Mouse (Mus musculus) ovary, postnatal 14 days (tissue): ENCODE measurements around the gene Exph5.
A peak's percentile ranks its signal among the peaks of the same experiment; 100 is the strongest.

Experiments used
- DNase-seq: peaks from one replicate; pipeline ENCODE4 v3.0.0; 2022; ENCODE audit warnings: low spot score

The Exph5 gene

DNA sequence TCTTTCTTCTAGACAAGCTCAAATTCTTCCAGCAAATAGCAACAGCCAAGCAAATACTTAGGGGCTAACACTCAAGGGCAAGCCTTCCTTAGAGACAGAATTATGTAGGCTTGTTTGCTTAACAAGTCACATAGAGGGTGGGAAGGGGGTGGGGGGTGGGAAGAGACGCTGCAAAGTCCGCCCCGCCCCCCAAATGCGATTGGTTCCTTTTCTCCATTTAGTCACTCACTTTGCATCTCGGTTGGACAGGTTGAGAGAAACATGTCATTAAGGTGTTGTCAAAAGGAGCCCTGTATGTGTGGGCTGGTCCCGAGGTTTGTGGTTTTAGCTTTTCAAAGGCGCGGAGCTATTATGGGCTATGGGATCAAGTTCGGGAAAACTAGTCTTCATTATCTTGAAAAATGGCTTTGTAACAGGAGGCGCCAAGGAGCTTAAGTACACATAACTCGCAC lies at the start of gene Exph5:
Gene Exph5 (plus strand): TSS at position 402 of the 452 bp plus-strand sequence.
- peak; percentile 18 for DNase-seq

DNA sequence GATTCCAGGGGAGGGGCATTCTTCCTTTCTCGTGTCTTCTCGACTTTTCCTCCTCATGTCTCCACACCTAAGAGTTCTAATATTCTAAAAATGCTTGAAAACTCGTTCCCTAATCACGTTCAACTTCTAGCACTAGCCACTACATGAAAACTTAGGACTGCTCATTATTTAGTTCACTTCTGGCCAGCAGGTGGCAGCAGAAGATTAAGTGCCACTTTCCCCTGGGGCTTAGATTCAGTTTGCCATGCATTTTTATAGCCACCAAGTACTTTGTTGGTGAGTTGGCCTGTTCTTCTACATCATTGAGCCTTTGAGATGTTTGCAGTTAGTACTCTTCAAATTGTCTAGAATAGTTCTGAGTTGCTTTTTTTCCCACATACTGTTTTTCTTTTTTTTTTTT lies 47.1 kb upstream of the Exph5 start:
- DNase-seq, result peak; percentile 75

DNA sequence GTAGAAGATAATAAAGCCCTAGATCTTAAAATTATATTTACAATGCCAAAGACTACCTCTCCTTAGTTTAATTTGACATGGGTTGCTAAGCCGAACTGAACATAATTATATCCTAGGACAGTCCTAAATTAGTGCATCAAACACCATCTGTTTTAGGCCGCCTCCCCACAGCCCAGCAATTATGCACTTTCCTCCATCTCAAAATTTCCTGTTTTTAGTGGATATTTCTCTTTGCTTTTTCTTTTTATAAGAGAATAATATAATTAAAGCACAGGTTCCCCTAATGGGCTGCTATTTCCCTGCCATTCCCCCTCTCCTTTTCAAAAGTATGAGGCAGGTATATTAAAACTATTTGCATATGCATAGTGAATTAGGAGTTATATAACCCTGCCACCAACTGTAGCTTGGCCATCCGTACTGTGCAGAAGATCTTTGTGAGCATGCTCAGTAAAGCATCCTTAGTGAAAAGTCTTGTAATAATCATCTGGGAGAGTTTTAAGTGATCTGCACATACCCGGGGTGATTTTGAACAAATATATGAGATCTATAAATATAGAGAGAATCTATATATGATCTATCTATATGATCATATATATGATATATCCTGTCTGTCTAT lies 44.7 kb upstream of the Exph5 start:
- no peak for DNase-seq

DNA sequence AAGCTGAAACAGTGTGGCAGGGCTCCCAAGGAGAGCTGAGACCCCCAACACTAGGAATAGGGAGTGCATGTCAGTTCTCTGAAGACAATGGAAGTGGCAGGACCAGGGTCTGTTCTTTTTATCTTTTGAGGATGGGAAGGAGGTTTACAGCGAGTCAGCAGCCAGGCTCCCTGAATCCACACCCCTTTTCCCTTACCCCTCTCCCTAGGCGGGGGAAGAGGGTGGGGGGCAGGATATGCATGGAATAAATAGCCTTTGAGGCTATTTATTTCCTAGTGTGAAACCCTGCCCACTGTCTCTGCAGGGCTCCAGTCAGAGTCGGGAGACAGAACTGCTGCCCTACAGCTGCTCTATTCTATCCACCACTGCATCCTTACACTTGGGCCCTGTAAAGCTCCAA lies 43.7 kb upstream of the Exph5 start:
- DNase-seq, result no peak

DNA sequence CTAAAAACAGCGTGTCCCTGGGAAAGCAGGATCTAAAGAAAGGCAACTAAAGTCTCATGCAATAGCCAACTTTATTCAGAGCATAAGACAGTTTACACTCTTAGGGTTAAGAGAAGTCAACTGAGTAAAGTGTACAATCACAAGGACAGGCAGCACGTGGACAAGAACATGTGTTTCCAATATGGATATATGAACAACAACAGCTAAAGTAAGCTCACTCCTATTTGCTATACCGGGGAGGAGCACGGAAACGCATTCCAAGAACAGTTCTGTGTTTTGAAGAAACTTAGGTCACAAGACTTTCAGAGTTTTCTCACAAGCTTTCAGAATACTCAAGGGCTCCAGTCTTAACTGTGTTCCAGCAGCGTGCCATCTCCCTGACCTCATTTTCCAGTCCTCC lies 43.3 kb upstream of the Exph5 start:
- DNase-seq, result no peak

DNA sequence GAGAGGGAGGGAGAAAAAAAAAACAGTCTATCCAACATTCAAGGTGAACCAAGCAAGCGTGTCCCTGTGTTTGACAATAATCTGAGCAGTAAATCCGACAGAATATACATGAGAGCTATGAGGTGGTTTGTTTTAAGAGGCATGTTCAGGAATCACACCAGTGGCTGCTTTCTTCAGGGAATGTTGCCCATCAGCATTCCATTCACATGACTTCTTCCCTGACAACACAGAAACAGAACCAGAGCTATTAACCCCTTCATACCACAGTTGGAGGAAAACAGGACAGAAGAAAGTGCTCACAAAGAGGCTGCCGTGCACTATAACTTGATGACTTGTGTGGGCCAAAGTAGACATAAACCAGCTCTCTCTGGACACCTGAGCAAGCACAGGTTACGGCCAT lies 37.1 kb upstream of the Exph5 start:
- DNase-seq, result no peak

DNA sequence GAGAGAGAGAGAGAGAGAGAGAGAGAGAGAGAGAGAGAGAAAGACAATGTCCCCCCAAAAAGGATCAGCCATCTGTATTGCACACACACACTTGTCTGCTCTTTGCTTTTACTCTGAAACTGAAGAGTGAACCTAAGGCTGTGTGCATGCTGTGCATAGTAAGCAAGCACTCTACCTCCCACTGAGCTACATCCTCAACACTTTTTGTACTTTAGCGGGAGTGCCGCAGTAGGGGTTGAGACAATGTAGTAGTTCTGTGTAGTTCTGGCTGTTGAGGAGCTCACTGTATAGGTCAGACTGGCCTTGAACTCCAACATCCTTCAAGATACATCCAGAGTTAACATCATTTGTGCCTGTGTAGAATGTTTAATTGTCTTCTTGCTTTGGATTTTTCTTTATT lies 35.9 kb upstream of the Exph5 start:
- no peak for DNase-seq

DNA sequence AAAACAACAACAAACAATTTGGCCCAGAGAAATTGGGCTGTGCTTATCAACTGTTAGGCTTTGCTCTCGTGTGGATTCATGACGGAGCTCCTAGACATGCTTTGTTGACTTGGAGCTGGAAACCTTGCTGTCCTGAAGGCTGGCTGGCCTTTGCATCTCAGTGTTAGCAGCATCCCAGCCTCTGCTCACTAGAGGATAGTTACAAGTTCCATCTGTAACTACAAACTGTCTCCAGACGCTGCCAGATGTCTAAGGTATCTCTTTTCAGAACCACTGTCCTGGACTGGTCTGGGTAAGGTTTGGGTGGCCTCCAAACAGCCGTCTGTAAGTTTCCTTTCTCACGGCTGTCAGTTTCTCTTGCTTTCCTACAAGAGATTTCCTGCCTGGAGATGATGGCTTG lies 33.4 kb upstream of the Exph5 start:
- no peak for DNase-seq

DNA sequence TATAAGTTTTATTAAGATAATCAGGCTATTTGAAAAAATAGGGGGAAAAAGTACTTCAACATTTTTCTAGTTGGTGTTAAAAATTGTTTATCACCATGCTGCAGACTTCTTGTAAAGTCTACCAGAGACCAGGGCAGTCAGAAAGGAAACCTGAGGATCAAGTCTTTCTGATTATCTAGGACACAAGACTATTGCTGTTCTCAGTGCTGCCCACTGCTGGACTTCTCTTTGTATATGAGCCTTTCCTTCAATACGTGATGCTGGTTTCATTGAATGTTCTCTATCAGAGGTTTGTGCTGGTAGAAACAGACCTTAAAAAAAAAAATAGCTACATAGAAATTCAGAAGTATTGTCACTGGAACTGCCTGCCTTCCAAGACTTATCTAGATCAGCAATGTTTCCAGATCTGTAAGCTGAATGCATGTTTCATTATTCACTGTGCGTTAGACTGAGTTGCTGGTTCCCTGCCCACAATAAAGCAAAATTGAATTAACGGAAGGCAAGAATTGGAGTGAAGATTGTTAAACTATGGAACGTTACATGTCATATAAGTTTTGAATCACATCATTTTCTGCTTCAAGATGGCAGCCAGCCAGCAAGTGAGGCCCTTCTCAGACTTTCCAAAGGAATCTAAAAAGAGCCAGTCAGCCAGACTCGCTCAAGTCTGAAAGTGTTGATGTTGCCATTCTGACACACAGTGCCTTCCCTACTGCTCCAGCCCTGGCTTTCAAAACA lies 32.6 kb upstream of the Exph5 start:
- DNase-seq, result no peak

DNA sequence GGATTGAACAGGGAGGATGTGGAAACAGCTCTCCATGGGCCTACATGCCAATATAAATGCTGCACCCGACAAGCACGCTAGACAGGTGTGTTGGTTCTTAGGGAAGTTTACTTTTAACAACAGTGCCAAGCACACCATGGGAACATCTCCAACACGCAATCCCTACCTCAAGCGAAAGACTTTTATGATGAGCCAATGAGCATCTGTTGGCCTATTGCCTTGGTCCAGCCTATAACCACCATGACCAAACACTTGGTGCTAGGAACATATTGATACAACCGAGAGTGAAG lies 32.1 kb upstream of the Exph5 start:
- no peak for DNase-seq

DNA sequence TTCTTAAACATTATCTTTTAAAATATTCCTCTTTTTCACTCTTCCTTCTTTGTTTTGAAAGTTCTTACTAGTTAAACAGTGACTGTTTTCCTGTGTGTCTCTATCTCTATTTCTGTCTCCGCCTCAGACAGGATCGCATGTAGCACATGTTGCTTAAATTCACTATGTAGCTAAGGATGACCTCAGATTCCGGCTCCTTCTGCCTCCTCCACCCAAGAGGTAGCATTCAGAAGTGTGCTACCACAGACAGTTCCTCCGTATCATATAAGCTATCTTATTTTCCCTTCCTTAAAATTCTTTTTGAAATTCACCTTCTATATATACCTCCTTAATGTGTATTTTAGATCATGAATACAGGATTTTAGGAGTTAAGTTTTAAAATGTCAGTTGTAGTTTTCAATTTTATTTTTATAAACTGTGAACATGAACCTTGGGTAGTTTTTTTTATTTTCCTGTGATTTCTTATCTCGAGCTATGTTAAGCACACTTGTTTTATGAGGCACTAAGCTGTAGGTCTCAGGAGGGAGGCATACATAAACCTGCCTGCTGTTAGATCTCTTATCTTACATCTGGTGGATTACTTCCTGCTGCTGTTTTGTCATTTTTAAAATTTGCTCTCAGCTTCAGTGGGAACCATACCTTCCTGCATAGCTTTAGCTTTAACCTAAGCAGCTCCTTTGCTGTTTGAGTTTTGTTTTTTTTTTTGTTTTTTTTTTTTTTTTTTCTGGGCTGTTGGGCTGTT lies 30.0 kb upstream of the Exph5 start:
- no peak for DNase-seq

DNA sequence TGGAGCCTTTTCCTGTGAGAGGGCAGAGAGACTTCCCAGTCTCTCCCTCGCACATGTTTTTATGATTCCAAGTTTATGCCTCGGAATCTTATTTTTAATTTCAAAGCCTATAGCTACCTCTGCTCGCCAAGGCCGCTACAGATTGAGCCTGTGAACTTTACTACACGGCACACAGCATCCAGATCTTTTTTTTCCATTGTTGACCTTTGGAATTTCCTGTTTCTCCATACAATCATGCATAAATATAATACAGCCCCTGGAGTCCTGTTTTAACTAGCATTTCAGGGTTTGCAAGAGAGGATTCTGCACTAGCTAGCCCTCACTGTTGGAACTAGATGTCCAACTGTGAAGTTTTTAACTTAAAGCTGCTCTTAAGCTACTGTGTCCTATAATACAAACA lies 29.3 kb upstream of the Exph5 start:
- no peak for DNase-seq

DNA sequence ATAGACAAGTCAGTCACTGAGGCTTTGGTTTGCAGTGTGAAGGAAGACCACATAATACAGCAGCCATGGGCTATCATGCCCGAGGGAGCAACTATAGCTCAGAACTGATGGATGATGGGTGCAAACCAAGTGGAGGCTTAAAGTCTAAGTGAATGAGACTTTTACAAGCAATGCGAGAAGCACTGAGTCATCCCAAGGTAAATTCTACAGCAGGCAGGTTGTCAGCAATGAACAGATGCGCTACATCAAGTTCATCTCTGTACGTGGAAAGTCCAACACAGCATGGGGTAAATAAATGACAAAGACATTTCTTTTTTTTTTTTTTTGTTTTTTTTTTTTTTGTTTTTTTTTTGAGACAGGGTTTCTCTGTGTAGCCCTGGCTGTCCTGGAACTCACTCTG lies 28.8 kb upstream of the Exph5 start:
- DNase-seq, result no peak

DNA sequence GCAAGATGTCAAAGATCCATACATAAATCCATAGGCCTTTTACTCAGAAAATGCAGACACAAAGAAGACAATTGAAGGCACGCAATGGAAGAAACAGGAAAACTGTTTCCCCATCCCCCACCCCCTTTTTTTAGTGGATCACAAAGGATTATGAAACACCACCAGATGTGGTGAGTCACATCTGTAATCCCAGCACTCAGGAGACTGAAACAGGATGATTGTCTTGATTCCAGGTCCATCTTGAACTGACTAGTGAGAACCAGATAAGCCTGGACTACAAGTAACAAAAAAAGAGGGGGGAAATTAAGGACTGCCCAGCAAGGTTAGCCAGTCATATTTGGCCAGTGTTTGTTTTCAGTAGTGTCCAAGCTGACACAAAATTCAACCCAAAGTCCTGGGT lies 25.1 kb upstream of the Exph5 start:
- DNase-seq, result no peak

DNA sequence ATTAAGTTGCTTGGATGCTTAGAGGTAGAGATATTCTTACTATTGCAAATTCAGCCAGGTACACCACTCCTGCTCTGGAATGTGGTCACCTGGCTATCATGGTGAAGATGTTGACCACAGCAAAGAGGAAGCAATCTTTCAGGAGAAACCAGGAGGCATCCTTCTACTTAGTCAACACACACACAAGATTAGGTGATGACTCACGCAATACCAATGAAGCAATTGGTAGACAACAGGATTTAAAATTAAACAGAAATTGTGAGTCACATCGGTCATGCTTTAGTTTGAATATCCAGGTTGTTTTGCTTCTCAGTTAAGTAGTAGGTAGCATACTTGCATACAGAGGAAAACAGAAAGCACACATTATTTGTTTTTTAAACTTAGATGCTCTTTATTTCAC lies 22.5 kb upstream of the Exph5 start:
- DNase-seq, result no peak

DNA sequence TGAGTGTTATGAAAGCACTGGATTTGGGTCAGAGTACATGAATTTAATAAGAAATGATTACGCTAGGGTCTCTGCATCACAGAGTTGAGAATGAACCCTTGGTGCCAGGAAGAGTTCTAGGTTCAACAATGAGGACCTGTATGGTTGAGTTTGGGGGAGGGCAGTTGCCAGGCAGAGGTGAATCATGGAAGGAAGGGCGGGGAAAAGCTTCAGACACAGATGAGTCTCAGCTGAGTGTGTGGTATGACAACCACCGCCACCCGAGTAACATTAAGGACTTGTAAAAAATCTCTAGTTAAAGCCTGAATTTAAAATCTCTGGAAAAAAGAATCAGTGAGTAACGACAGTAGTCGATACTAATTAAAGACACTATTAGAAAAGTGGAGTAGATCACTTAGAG lies 14.7 kb upstream of the Exph5 start:
- no peak for DNase-seq

DNA sequence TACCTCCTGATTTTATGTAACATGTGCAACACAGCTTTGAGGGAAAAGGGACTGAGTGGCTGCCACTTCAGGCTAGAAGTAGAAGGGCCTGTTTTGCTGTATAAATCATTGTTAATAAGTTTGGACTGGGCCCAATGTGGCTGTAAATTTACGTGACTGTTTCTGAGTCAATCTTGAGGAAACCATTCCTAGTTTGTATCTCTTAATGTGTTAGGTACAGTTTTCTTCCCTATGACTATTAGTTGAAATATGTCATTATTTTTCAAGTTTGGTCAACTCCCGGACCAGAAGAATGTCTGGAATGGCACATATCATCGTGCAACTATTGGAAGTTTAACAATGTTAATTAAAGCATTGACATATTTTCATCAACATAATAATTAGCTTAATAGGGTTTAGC lies 11.5 kb upstream of the Exph5 start:
- no peak for DNase-seq

DNA sequence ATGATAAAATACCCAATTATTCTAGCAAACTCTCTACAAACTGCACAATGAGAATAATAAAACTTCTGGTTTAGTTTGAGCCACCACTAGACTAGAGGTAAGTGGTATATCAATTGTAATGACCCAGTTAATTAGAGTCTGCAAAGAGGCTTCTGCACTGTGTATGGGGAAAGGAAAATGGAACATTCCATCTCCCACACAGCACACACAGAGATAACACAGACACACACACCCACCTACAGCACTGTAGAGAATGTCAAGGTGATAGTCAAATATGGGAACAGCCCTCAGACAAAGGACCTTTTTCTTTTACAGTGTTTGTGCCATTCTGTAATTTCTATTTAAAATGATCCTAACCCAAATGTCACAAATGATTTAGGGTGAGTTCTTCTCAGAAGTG lies 8.6 kb upstream of the Exph5 start:
- no peak for DNase-seq

DNA sequence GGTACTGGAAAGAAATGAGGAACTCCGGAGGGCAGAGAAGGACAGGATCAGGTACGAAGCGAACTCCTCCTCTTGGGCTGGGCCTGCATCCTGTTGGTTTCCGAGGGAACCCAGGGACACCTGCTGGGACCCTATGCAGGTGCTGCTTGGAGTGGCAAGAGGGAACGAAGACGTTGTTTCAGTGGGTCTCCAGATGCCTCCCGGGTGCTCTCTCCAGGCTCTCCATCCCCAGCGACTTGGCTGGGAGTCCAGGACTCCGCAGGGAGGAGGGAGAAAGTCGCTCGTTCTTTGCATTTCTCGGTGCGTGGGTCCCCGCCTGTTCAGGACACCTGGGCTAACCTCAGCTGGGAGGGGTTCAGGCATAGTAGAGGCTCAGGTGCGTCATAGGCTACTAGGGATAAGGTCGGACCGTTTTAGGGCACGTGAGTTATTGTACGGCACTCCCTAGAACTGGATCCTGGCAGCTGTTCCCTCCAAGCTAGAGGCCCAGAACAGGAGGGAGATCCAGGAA lies 386 bp downstream of the Exph5 start:
- DNase-seq, result peak; percentile 8

DNA sequence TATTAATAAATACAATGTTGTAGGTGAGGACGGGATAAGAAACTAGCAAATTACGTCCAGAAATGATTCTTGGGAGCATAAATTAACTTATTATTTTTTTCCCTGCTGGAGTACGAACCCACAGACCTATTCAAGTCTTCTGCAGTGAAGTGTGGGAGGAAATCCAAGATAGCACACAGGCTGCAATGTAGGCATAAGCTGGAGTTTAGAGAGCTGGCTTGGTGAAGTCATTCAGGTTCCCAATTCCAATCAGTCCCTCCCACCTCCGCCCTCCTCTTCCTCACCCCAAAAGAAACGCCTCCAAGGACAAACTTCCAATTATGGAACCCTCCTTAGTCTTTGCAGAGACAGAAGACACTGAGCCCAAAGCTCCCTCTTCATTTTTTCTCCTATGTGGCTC lies 945 bp downstream of the Exph5 start:
- no peak for DNase-seq

DNA sequence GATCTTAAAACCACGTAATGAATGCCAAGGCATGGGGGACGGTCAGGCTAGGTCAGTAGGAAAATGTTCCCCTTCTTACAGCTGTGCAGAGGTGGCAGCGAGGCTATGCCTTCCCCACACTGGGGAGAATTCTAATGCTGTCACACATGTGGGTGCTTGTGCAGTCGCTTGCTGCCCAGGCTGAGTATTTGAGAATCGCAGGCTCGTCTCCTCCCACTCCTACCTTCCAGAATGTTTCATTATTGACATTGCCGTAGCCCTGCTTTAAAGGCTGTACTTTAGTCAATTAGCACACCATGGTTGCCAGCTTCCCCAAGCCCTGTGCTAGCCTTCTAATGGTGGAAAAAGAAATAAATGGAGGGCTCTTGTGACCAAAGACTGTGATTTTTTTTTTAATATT lies 6.4 kb downstream of the Exph5 start:
- DNase-seq, result no peak

DNA sequence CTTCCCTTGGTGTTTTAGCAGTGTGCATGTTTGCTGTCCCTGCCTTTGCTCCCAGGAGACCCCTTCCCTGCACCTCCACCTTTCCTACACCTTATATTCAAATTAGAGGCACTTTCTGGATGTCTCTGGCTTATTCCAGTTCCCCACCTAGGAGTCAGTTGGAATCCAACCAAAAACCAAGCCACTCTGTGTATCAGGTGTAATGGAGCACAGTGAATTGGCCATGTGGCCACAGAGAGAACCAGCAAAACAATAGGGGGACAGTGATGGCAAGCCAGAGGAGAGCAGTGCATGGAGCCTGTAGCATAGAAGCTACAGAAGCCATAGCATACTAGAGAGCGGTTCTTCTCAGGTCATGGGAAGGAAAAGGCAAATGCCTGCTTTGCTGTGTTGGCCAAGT lies 11.5 kb downstream of the Exph5 start:
- no peak for DNase-seq

DNA sequence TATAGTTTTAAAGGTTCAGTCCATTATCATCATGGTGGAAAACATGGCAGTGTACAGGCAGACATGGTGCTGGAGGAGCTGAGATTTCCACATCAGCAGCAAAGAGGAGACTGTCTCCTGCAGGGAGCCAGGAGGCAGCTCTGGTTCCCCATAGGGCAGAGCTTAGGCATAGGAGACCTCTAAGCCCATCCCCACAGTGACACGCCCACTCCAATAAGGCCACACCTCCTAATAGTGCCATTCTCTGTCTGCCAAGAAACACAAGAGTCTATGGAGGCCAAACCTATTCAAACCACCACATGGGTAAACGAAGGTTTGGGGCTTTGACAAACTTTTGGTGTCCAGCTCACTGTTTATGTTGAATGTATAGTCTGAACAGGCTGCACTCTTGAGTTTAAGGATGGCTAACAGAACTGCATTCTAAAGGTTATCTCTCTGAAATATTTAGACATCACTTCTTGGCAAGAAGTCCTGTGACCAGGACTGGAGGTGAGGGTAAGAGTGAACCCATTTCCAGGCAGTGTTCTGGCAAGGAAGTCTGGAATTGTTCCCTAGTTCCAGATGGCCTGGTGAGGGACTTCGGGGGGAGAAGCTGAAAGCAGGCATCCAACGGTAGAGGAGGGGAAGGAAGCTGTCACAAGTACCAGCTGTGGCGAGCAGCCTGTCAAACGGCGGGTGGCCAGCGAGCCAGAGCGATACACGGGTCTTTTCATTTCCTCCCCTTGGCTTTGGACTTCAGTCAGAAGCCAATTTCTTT lies 19.6 kb downstream of the Exph5 start:
- no peak for DNase-seq
